Mouse (Mus musculus): ENCODE data around the gene Ank3.

Gene Ank3

DNA sequence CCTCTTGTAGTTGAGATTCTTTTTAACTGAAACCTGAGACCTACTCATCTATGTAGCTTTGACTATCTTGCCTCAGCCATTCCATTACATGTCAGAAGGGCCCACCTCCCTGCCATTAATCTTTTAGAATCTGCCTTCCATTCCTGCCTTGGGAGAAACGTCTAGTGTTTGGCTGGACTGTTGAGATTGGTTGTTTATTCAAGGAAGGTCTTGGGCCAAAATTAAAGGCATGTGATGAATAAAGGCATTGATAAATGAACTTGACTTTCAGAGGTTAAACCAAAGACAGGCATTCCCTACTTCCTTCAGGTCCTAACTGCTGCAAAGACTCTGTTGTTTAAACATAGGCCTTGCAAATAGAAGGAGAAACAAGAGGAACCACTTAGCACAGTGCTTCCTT is 271.9 kb downstream of the Ank3 start:
- CTCF ChIA-PET = no interaction called here

- CTCF ChIA-PET = no interaction called here
Measured at GRCm38 (mm10) chr10:69670959-69671358, 272.4 kb downstream of the Ank3 start.

- CTCF ChIA-PET = no interaction called here
Measured at GRCm38 (mm10) chr10:69671505-69671904, 272.9 kb downstream of the Ank3 start.

- CTCF ChIA-PET = no interaction called here
Measured at GRCm38 (mm10) chr10:69672545-69672944, 274.0 kb downstream of the Ank3 start.

DNA sequence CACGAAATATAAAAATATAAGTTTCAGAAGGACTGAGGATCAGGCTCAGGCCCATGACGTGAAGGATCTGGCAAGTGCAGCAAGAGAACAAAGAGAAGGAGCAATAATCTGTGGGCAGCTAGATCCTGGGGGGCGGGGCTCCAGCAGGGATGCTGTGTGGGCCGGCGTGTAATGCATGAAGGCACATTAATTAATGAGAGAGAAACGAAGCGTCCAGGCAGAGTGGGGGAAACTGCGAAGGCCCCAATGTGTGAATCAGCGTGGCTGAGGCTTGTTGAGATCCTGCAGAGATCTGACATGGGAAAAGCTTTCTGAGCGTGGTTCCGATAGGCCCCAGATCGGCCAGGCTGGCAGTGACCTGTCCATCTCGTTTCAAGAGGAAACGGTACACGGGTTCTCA is 279.7 kb downstream of the Ank3 start:
- CTCF ChIA-PET = no interaction called here

DNA sequence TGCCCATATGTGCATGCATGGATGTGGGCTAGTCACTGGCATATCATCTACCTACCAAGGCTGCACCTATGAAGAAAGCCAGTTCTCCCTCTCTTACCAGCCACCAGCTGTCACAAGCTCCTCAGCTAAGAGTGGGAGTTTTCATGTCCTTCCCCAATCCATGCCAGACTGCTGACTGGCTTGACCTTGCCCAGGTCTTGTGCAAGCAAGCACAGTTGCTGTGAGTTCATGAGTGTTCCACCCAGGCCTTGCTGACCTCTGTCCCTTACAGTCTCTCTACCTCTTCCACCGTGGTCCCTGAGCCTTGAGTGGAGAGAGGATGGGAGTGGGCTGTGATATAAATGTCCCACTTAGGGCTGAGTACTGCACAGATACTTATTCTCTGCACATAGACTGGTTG is 287.8 kb downstream of the Ank3 start:
- CTCF ChIA-PET = no interaction called here

DNA sequence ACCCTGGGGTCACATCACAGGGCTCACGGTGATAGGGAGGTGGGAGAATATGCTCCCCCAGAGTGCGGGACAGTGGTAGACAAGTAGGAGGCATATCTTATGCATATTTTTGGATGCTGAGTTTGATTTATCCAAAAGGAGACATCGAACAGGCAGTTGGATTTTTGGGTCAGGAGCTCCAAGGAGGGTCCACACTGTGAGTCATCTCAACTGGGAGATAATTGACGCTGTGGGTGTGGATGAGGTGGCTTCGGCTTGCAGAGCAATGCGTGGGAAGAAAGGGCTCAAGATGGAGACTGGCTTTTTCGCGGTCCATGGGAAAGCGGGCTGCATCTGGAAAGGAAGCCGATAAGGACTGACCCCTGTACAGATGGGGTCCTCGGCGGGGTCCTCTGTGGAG is 290.5 kb downstream of the Ank3 start:
- CTCF ChIA-PET = no interaction called here

DNA sequence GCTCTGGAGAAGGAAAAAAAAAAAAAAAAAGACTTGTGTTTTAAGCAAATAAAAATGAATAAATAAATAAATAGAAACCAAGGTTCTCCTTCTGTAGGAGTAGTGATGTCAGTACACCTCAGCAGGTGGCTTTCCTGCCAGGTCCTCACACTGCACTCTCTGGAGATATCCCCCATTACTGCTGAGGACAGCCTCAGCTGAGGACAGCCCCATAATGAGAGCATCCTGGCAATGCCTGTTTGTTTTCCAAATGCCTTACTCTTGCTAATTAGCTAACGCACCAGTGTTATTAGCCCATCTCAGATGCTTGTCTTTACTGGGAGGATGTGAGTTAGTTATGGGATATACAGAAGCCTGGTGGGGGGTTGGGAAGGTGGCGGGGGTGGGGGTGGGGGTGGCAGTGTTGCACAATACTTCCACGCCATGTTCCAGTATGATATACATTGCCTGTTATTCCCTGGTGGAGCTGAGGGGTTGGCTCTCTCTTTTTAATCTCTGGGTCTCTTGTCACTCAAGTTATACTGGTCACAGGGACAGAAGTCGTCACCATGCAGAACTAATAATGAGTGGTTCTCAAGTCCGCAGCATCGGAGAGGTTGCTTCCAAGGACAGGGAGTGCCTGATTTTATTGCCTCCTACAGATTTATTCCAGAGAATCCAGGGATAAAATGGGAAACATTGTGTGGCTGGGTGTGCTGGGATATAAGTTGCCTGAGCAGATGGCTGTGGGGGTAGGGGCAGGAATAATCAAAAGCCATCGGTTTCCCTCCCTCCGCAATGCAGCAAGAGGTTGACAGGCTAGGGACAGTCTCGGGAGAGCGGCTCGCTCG is 291.8 kb downstream of the Ank3 start:
- CTCF ChIA-PET = no interaction called here

DNA sequence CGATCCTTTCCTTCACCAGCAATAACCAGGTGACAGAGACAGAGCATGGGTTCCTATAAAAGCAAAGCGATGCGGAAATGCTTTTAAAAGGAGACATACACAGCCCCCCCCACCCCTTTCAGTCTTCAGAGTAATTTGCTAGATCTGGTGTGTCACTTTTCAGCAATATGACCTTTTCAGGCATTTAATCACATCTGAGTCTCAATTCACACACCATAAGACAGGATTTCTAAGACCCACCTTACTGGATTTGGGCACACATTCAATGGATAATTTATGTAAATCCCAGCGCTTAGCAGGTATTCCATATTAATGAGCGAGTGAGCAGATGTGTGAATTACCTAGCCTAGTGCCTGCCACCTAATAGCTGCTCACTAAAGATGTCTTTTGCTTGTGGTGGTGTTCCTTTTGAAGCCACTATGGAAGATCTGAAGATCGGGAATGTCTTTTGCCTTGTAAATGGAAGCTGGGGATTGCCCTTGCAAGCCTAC is 292.4 kb downstream of the Ank3 start:
- CTCF ChIA-PET = no interaction called here

- CTCF ChIA-PET = no interaction called here
Measured at GRCm38 (mm10) chr10:69696019-69696418, 297.4 kb downstream of the Ank3 start.

GRCm38 (mm10) chr10:69698699-69699098 is 300.1 kb downstream of the Ank3 start:
- CTCF ChIA-PET = no interaction called here

DNA sequence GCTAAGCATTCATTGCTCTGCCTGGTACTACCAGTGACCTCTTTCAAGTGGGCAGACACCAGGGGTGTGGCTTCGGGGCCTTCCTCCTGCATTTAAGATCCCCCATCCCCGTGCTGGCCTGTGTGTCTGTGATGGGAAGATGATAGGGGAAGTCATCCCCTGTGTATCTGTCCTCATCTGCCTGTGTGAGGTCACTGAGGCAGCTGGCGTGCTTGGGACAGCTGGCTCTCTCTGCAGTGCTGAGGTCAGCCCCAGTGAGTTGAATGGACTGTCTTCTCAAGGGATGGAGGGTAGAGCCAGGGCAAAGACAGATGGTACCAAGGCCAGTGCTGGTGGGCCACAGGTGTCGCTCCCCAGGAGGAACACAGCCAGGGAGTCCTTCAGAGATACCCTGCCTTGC is 302.7 kb downstream of the Ank3 start:
- CTCF ChIA-PET = no interaction called here

DNA sequence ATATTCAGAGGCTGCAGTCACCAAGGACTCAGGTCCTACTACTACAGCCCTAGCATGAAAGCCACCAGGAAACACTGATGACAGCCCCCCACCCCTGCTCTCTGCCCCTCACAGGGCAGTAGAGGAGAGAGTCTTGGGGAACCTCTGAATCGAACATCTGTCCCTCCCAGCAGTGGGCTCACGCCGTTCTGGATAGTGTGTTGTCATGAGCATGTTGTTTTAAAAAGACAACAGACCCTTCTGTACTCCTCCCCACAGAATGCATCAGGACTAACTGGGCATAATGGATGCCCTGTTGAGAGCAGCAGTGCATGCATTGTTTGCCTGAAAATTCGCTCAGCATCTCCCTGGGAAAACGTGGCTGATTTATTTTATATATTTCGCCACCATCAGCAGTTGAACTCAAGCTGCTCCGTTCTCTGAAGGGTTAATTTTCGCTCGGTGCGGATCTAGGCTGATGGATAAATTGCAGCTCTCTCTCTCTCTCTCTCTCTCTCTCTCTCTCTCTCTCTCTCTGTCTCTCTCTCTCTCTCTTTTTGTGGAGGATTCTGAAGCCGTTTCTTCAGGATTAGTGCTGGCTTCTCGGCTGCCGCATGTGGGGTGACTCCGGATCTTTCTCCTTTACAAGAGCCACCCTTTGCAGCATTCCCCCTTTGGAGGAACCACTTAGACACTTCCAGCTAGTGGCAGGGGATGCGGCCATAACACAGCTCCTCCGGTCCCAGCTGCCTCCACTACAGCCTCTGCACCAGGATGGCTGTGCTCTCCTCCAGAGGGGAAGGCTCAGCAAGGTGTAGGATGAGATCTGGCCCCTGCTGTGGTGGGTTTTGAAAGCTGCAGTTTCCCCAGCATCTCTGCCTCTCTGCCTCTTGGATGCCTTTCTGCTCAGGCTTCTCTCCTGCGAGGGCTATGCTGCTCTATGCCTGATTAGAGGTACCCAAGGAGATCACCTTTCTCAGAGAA is 307.5 kb downstream of the Ank3 start:
- CTCF ChIA-PET = no interaction called here

GRCm38 (mm10) chr10:69706851-69707788 is 308.5 kb downstream of the Ank3 start:
- CTCF ChIA-PET = no interaction called here

- CTCF ChIA-PET = no interaction called here
Measured at GRCm38 (mm10) chr10:69707844-69708550, 309.4 kb downstream of the Ank3 start.

DNA sequence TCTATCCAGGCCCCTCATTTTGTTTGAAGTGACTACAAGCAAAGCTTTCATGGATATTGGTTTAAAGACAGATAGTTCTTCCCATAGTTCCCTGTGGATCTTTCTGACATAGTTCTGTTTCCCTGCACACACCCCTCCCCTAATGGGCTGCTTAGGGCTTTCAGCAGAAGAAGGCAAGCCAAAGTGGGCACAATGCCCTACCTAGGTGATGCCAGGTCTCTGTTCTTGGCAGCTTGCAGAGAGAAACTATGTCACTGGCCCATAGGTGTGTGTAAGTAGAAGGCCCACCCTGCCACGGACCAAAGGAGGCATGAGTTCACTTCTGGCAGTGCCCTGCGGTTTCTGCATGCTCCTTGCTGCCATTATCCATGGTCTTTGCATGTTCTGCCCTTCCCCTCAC is 311.1 kb downstream of the Ank3 start:
- CTCF ChIA-PET = no interaction called here

- CTCF ChIA-PET = no interaction called here
Measured at GRCm38 (mm10) chr10:69710802-69711201, 312.2 kb downstream of the Ank3 start.

DNA sequence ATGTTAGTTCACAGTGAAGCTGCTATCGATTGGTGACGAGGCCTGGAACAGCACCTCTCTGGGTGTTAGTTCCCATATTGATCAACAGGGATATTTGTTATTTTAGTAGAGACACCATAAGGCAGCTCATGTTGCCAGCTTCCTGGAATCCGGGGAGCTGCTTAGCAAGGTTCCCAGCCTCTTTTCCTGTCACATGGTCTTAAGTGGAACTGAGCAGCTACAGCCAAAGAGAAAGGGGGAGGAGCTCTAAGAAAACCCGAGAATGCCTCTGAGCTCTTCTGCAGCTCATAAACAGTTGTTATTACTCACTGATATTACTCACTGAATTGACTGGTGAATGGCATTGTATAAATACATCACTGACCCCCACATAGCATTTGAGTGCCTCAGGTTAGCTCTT is 318.3 kb downstream of the Ank3 start:
- CTCF ChIA-PET = interaction anchor here (0.7 kb wide), 1 partner anchor 1411 kb away, joined by 8 read pairs; no protein-coding TSS in a partner anchor

- CTCF ChIA-PET = no interaction called here
Measured at GRCm38 (mm10) chr10:69719421-69719820, 320.8 kb downstream of the Ank3 start.

GRCm38 (mm10) chr10:69719901-69720415 is 321.4 kb downstream of the Ank3 start:
- CTCF ChIA-PET = no interaction called here

- CTCF ChIA-PET = no interaction called here
Measured at GRCm38 (mm10) chr10:69720452-69720851, 321.9 kb downstream of the Ank3 start.
